Mouse (Mus musculus) heart, embryonic 15.5 days (tissue): Measurements from ENCODE around the gene Znrf4. TPM values are rescaled to one million over a fixed set of nuclear protein-coding genes. Genes with fewer than 3 reads are reported as not detected.

Source experiments
- ATAC-seq: fragments of 200-750 bp; cut with Nextera tagmentation; replicated peaks from 2 replicates; pipeline ENCODE4 v1.8.0; 2017; ENCODE audit warnings: low read depth, moderate TSS enrichment; ENCODE audit not compliant: insufficient number of reproducible peaks, insufficient read depth, low FRiP score
- H3K27ac ChIP-seq: fragments of 300-500 bp; sonication (generic); 2 replicates; pipeline ENCODE4 v1.5.1; 2015; ENCODE audit warnings: mild to moderate bottlenecking, inconsistent platforms
- H3K27me3 ChIP-seq: fragments of 300-500 bp; sonication (generic); 2 replicates; pipeline ENCODE4 v1.6.1; 2015; ENCODE audit warnings: inconsistent platforms
- H3K36me3 ChIP-seq: fragments of 300-500 bp; sonication (generic); 2 replicates; pipeline ENCODE4 v1.6.1; 2015; ENCODE audit warnings: mild to moderate bottlenecking, inconsistent platforms
- H3K4me1 ChIP-seq: fragments of 300-500 bp; sonication (generic); replicated peaks from 2 replicates; pipeline ENCODE4 v1.6.1; 2015; ENCODE audit warnings: inconsistent platforms
- H3K4me2 ChIP-seq: fragments of 300-500 bp; sonication (generic); 2 replicates; pipeline ENCODE4 v1.6.1; 2015; ENCODE audit warnings: inconsistent platforms, mild to moderate bottlenecking, moderate library complexity
- H3K4me3 ChIP-seq: fragments of 300-500 bp; sonication (generic); 2 replicates; pipeline ENCODE4 v1.5.1; 2015; ENCODE audit warnings: mild to moderate bottlenecking, inconsistent platforms
- H3K9ac ChIP-seq: fragments of 300-500 bp; sonication (generic); 2 replicates; pipeline ENCODE4 v1.6.1; 2015; ENCODE audit warnings: mild to moderate bottlenecking, inconsistent platforms
- H3K9me3 ChIP-seq: fragments of 300-500 bp; sonication (generic); replicated peaks from 2 replicates; pipeline ENCODE4 v1.6.1; 2016; ENCODE audit warnings: inconsistent platforms
- WGBS: fragments of 180-500 bp; shearing (Covaris S2); methylation state at CpG from one replicate; pipeline ENCODE4 v1.1.7; 2015; ENCODE audit warnings: mixed read lengths; 5-methylcytosine and 5-hydroxymethylcytosine counted together
- polyA plus RNA-seq: library from polyadenylated mRNA; unstranded; fragments of >200 nt; fragmentation: Nextera tagmentation; extraction: Ambion mirVana; gene quantifications from 2 replicates; pipeline ENCODE4 v1.2.1, GENCODE M21; 2015

Gene Znrf4
- polyA plus RNA-seq, 1 experiment from 2014 or later, result not detected

DNA sequence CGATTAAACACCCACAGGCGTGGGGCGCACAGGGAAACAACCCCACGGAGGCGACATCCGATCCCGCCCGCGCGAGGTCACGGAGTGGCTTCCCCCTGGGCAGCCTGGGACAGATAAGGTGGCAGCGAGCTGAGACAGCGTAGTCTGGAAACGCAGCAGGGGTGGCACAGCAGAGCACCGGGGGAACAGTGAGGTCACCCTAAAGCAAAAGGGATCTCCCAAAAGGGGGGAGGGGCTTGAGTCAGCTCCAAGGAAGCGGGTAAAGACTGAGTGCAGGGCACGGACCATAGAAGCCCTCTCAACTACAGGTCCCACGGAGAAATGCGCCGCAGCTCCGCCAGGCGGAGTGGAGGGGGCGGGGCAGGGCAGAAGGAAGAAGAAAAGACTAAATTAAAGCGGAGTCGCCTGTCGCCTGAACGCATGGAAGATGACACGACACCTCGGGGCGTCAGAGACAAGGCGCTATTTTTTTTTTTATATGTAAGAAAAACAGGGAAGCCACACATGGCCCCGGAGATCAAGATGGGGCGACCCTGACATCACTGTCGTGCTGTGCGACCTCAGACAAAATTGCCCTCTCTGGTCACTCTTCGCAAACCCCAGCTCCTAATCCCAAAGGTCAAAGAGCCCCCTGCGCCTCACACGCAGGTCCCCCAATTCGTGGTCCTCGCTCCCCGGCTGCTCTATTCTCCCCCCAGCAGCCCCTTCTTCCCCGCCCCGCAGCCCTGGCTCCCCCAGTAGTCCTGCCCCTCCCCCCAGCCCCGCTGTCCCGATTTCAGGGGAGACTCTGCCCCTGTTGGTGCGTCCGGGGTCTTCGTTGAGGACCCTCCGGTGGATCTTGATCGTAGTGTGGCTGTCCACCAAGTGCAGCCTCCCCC lies 39.3 kb downstream of the Znrf4 start:
- H3K27ac ChIP-seq, result no peak overlapping the region
- H3K9me3 ChIP-seq, result 0 out of 2 replicates have a peak, but pooled peaks cover 5% of the 10 kb centered on the region
- peak overlapping the region; percentile 86 for H3K9ac ChIP-seq
- no peaks in the 10 kb centered on the region for H3K36me3 ChIP-seq
- peak overlapping the region; percentile 86 for H3K4me3 ChIP-seq
- H3K4me2 ChIP-seq, result peak overlapping the region; percentile 99
- peaks cover 55% of the 10 kb centered on the region for H3K27me3 ChIP-seq
- peaks cover 79% of the 10 kb centered on the region for H3K4me1 ChIP-seq
- no peak for ATAC-seq
- WGBS, result 4% methylated on average over 50 of the region's 50 CpGs

- H3K9me3 ChIP-seq, result 0 out of 2 replicates have a peak, but pooled peaks cover 5% of the 10 kb centered on the region
- 14% methylated on average over 16 of the region's 16 CpGs for WGBS
- no peak overlapping the region for H3K27ac ChIP-seq
- H3K4me3 ChIP-seq, result peak overlapping the region; percentile 86
- peaks cover 87% of the 10 kb centered on the region for H3K4me1 ChIP-seq
- ATAC-seq, result no peak
- peak overlapping the region; percentile 50; the same call in 1 of the 2 replicates for H3K9ac ChIP-seq
- H3K4me2 ChIP-seq, result peak overlapping the region; percentile 99
- H3K27me3 ChIP-seq, result peaks cover 47% of the 10 kb centered on the region
- no peaks in the 10 kb centered on the region for H3K36me3 ChIP-seq
These were observed 40.1 kb downstream of the Znrf4 start for GRCm38 (mm10) chr17:56472121-56472520.

GRCm38 (mm10) chr17:56471136-56471535 lies 41.1 kb downstream of the Znrf4 start:
- Histone ChIP-seq H3K36me3 (no peaks in the 10 kb centered on the region), H3K9ac (no peak overlapping the region), H3K27ac (no peak overlapping the region), H3K4me2 (no peak overlapping the region), H3K4me3 (no peak overlapping the region), H3K27me3 (peaks cover 47% of the 10 kb centered on the region), H3K9me3 (no peaks in the 10 kb centered on the region), H3K4me1 (peaks cover 87% of the 10 kb centered on the region)
- ATAC-seq, result no peak
- WGBS, result 65% methylated on average over 5 of the region's 5 CpGs

- WGBS, result 25% methylated on average over 10 of the region's 10 CpGs
- peaks cover 83% of the 10 kb centered on the region for H3K4me1 ChIP-seq
- no peaks in the 10 kb centered on the region for H3K9me3 ChIP-seq
- ATAC-seq, result no peak
- no peak overlapping the region for H3K9ac ChIP-seq
- H3K4me3 ChIP-seq, result peak overlapping the region; percentile 45
- no peak overlapping the region for H3K27ac ChIP-seq
- H3K27me3 ChIP-seq, result peaks cover 47% of the 10 kb centered on the region
- no peaks in the 10 kb centered on the region for H3K36me3 ChIP-seq
- H3K4me2 ChIP-seq, result peak overlapping the region; percentile 72
These were observed 41.7 kb downstream of the Znrf4 start for GRCm38 (mm10) chr17:56470571-56470970.

- H3K36me3 ChIP-seq, result no peaks in the 10 kb centered on the region
- H3K27me3 ChIP-seq, result peaks cover 44% of the 10 kb centered on the region
- H3K9ac ChIP-seq, result peak overlapping the region; percentile 50
- peaks cover 78% of the 10 kb centered on the region for H3K4me1 ChIP-seq
- peak overlapping the region; percentile 45 for H3K4me3 ChIP-seq
- peak overlapping the region; percentile 72 for H3K4me2 ChIP-seq
- WGBS, result 3% methylated on average over 22 of the region's 26 CpGs
- H3K27ac ChIP-seq, result peak overlapping the region; percentile 75
- ATAC-seq, result no peak
- H3K9me3 ChIP-seq, result no peaks in the 10 kb centered on the region
These were observed 42.2 kb downstream of the Znrf4 start for GRCm38 (mm10) chr17:56470001-56470436.

DNA sequence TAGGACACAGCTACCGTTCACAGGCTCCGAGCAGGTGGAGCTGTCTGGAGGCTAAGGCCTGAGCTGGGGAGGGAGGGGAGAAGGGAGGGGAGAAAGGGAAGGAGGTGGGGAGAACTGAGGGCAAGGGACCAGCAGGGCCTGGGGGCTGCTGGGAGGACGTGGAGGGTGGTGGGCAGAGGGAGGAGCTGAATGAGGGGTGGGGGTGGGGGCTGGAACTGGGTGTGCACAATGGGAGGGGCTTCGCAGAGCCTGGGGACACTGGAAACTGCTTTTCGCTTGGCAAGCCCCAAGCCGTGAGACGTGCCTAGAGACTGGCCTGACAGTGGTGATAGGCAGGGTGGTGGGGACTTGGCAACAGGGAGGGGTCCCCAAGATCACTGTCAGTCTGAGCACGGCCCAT lies 43.0 kb downstream of the Znrf4 start:
- H3K9ac ChIP-seq, result peak overlapping the region; percentile 50
- H3K36me3 ChIP-seq, result no peaks in the 10 kb centered on the region
- 28% methylated on average over 8 of the region's 8 CpGs for WGBS
- peak; percentile 3; the same call in 1 of the 2 replicates for ATAC-seq
- H3K27ac ChIP-seq, result peak overlapping the region; percentile 75
- H3K9me3 ChIP-seq, result no peaks in the 10 kb centered on the region
- peak overlapping the region; percentile 72 for H3K4me2 ChIP-seq
- peak overlapping the region; percentile 45; the same call in 1 of the 2 replicates for H3K4me3 ChIP-seq
- peaks cover 70% of the 10 kb centered on the region for H3K4me1 ChIP-seq
- peaks cover 36% of the 10 kb centered on the region for H3K27me3 ChIP-seq

DNA sequence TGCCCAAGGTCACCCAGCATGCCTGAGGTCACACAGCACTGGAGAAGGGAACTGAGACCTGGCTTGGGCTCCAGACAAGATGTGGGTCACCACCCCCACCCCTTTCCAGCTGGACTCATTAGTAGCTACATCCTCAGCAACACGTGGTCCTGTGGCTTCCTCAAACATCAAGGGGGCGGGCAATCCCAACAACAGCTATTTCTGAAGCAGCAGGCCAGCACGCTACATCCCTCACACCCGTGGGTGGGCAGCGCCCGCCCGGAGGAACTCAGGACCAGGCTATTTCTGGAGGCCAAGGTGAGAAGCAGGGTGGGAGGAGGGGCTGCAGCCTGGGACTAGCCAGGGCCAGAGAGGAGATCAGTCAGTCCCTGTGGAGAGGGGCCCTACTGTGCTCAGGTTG lies 43.4 kb downstream of the Znrf4 start:
- Histone ChIP-seq H3K27ac (peak overlapping the region; percentile 75), H3K9ac (peak overlapping the region; percentile 50; the same call in 1 of the 2 replicates), H3K4me2 (peak overlapping the region; percentile 72), H3K9me3 (no peaks in the 10 kb centered on the region), H3K4me1 (peaks cover 67% of the 10 kb centered on the region), H3K27me3 (peaks cover 32% of the 10 kb centered on the region), H3K4me3 (peak overlapping the region; percentile 45; the same call in 1 of the 2 replicates), H3K36me3 (no peaks in the 10 kb centered on the region)
- ATAC-seq, result peak; percentile 32
- WGBS, result 27% methylated on average over 7 of the region's 7 CpGs

GRCm38 (mm10) chr17:56468380-56468779 lies 43.9 kb downstream of the Znrf4 start:
- H3K36me3 ChIP-seq, result no peaks in the 10 kb centered on the region
- H3K27ac ChIP-seq, result peak overlapping the region; percentile 75
- H3K9me3 ChIP-seq, result no peaks in the 10 kb centered on the region
- no peak overlapping the region for H3K4me2 ChIP-seq
- 90% methylated on average over 9 of the region's 9 CpGs for WGBS
- no peak for ATAC-seq
- H3K9ac ChIP-seq, result no peak overlapping the region
- peaks cover 27% of the 10 kb centered on the region for H3K27me3 ChIP-seq
- peaks cover 67% of the 10 kb centered on the region for H3K4me1 ChIP-seq
- H3K4me3 ChIP-seq, result no peak overlapping the region

GRCm38 (mm10) chr17:56467456-56467884 lies 44.8 kb downstream of the Znrf4 start:
- no peak for ATAC-seq
- H3K4me3 ChIP-seq, result no peak overlapping the region
- WGBS, result 37% methylated on average over 7 of the region's 7 CpGs

DNA sequence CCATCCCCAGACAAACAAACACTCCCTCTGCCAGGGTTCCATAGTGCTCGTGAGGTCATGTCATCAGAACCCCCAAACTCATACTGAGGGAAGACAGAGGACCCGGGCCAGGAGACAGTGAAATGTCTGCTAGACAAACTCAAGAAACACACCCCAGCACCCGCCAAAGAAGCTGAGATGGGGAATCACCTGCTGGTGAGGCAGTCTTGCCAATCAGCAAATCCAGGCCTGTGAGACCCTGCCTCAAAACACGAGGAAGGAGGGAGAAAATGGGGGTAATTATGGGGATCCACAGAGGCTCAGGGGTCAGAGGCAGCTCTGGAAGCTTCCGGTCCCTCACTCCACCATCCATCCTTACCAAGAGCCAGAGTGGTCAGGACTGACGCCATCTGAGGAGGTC lies 45.5 kb downstream of the Znrf4 start:
- 74% methylated on average over 6 of the region's 6 CpGs for WGBS
- peaks cover 59% of the 10 kb centered on the region for H3K4me1 ChIP-seq
- no peaks in the 10 kb centered on the region for H3K36me3 ChIP-seq
- no peak overlapping the region for H3K4me3 ChIP-seq
- no peaks in the 10 kb centered on the region for H3K9me3 ChIP-seq
- no peak overlapping the region for H3K4me2 ChIP-seq
- peaks cover 14% of the 10 kb centered on the region for H3K27me3 ChIP-seq
- H3K27ac ChIP-seq, result no peak overlapping the region
- ATAC-seq, result no peak
- H3K9ac ChIP-seq, result no peak overlapping the region

More at GRCm38 (mm10) chr17:56467456-56467884, 44.8 kb downstream of the Znrf4 start:
- H3K9me3 ChIP-seq, result no peaks in the 10 kb centered on the region
- H3K4me1 ChIP-seq, result peaks cover 66% of the 10 kb centered on the region
- peak overlapping the region; percentile 76 for H3K27ac ChIP-seq
- no peaks in the 10 kb centered on the region for H3K36me3 ChIP-seq
- H3K27me3 ChIP-seq, result peaks cover 19% of the 10 kb centered on the region
- H3K9ac ChIP-seq, result 0 out of 2 replicates have a peak overlapping the region, but pooled peaks have one; percentile 9
- peak overlapping the region; percentile 7; the same call in 1 of the 2 replicates for H3K4me2 ChIP-seq

DNA sequence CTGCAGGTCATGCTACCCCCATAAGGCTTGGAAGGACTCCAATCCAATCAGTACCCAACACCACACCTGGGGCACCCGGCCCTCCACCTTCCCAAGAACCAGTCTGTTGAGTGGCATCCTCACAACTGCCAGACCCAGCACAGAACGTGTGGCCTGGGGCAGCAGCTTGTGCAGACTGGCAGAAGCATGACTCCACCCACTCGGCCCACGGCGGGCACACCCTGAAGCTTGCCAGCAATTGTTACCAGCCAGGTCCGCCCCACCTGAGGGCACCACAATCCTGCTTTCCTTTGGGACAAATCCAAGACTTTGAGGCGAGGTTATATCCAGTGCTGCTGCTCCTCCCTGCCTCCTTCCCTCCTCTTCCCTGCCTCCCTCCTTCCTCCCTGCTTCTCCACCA lies 47.4 kb downstream of the Znrf4 start:
- ATAC-seq, result no peak
- H3K9ac ChIP-seq, result no peak overlapping the region
- no peaks in the 10 kb centered on the region for H3K36me3 ChIP-seq
- no peaks in the 10 kb centered on the region for H3K9me3 ChIP-seq
- no peak overlapping the region for H3K4me2 ChIP-seq
- H3K27ac ChIP-seq, result no peak overlapping the region
- no peak overlapping the region for H3K4me3 ChIP-seq
- WGBS, result 83% methylated on average over 7 of the region's 7 CpGs
- H3K27me3 ChIP-seq, result no peaks in the 10 kb centered on the region
- peaks cover 56% of the 10 kb centered on the region for H3K4me1 ChIP-seq
